Mouse (Mus musculus) ovary, adult 18-20 months (tissue): Measurements from ENCODE around the gene Cep19.
"Not testable (repeated sequence)": the region's sequence is repeated elsewhere in the genome, so short reads cannot be mapped to it uniquely, and the experiment has no call there.

ENCODE experiments used
- DNase-seq: peaks from one replicate; pipeline ENCODE4 v3.0.0; 2022; ENCODE audit warnings: low spot score, mixed read lengths

Cep19 gene

GRCm38 (mm10) chr16:32099638-32100150, at the start of gene Cep19, which contains the start of gene Pigx:
TSS of gene Cep19 (plus strand) at chr16:32099800.
TSS of gene Pigx (minus strand) at chr16:32099740.
- DNase-seq = peak; percentile 87

GRCm38 (mm10) chr16:32058817-32059216, 40.8 kb upstream of the Cep19 start:
- no peak for DNase-seq

- no peak for DNase-seq
Measured at GRCm38 (mm10) chr16:32059840-32060523, 39.6 kb upstream of the Cep19 start.

- DNase-seq = no peak
Measured at GRCm38 (mm10) chr16:32062226-32062625, 37.4 kb upstream of the Cep19 start.

GRCm38 (mm10) chr16:32063900-32064299, 35.7 kb upstream of the Cep19 start:
- no peak for DNase-seq

GRCm38 (mm10) chr16:32066899-32067298, 32.7 kb upstream of the Cep19 start:
- no peak for DNase-seq

- no peak for DNase-seq
Measured at GRCm38 (mm10) chr16:32068389-32069300, 31.0 kb upstream of the Cep19 start.

- DNase-seq = not testable (repeated sequence)
Measured at GRCm38 (mm10) chr16:32070070-32070469, 29.5 kb upstream of the Cep19 start.

GRCm38 (mm10) chr16:32075762-32076161, 23.8 kb upstream of the Cep19 start:
- DNase-seq = no peak

GRCm38 (mm10) chr16:32076406-32076805, 23.2 kb upstream of the Cep19 start:
- no peak for DNase-seq

GRCm38 (mm10) chr16:32077648-32078407, 21.8 kb upstream of the Cep19 start:
- DNase-seq = no peak

GRCm38 (mm10) chr16:32078408-32078990, 21.1 kb upstream of the Cep19 start:
- DNase-seq = no peak

GRCm38 (mm10) chr16:32078991-32079511, 20.5 kb upstream of the Cep19 start, which contains the start of gene Pak2:
TSS of gene Pak2 (minus strand) at chr16:32079342.
- DNase-seq = peak; percentile 84

GRCm38 (mm10) chr16:32087629-32088443, 11.8 kb upstream of the Cep19 start:
- DNase-seq = no peak

- no peak for DNase-seq
Measured at GRCm38 (mm10) chr16:32091466-32091865, 8.1 kb upstream of the Cep19 start.

GRCm38 (mm10) chr16:32097757-32098156, 1.8 kb upstream of the Cep19 start:
- DNase-seq = not testable (repeated sequence)

- DNase-seq = no peak
Measured at GRCm38 (mm10) chr16:32098897-32099637, 533 bp upstream of the Cep19 start.

- DNase-seq = no peak
Measured at GRCm38 (mm10) chr16:32102295-32102694, 2.7 kb downstream of the Cep19 start.

- DNase-seq = no peak
Measured at GRCm38 (mm10) chr16:32105698-32106097, 6.1 kb downstream of the Cep19 start.
